Mouse (Mus musculus) kidney, adult 10 weeks (tissue): ENCODE results near the gene Rnf39. TPM values are rescaled to one million over a fixed set of nuclear protein-coding genes. Genes with fewer than 3 reads are reported as not detected.

Experiments used
- polyA plus RNA-seq: library from polyadenylated mRNA; stranded (reverse); fragments of 350-450 nt; fragmentation: Illumina TruSeq; extraction: RNeasy Lipid Tissue Mini Kit (QIAGEN cat#74804); gene quantifications from one replicate; pipeline ENCODE4 v1.2.3, GENCODE M21; 2014; ENCODE audit warnings: low read depth, low replicate concordance

Rnf39 gene
- 0.36 TPM for polyA plus RNA-seq

GRCm38 (mm10) chr17:36942791-36943471 lies at the start of gene Rnf39:
TSS of gene Rnf39 (plus strand) at chr17:36942918.

GRCm38 (mm10) chr17:36897552-36898205 lies 45.0 kb upstream of the Rnf39 start, which contains the start of gene Trim31:
TSS of gene Trim31 (plus strand) at chr17:36898118.

GRCm38 (mm10) chr17:36950981-36951947 lies 8.5 kb downstream of the Rnf39 start, which contains the start of gene Ppp1r11:
TSS of gene Ppp1r11 (minus strand) at chr17:36951741.

GRCm38 (mm10) chr17:36957999-36958743 lies 15.5 kb downstream of the Rnf39 start, which contains the start of the genes Znrd1 and Znrd1as:
TSS of gene Znrd1 (minus strand) at chr17:36958559.
TSS of gene Znrd1as (plus strand) at chr17:36958592.

GRCm38 (mm10) chr17:36981221-36981813 lies 38.6 kb downstream of the Rnf39 start, which contains the start of gene 2410137M14Rik:
TSS of gene 2410137M14Rik (minus strand) at chr17:36981237.

GRCm38 (mm10) chr17:36989437-36989836 lies 46.7 kb downstream of the Rnf39 start, which contains the start of gene H2-M5:
TSS of gene H2-M5 (minus strand) at chr17:36989537.

Other genes starting within 250 kb of the Rnf39 start
- gene H2-M10.5, start 170.0 kb upstream of the Rnf39 start, polyA plus RNA-seq, result not detected
- not detected for gene H2-M10.6, start 130.7 kb upstream of the Rnf39 start, polyA plus RNA-seq
- 17.0 TPM for gene Trim26, start 105.8 kb upstream of the Rnf39 start, polyA plus RNA-seq
- gene Trim15, start 75.7 kb upstream of the Rnf39 start, polyA plus RNA-seq, result 0.32 TPM
- not detected for gene Trim10, start 73.3 kb upstream of the Rnf39 start, polyA plus RNA-seq
- gene Trim40, start 52.8 kb upstream of the Rnf39 start, polyA plus RNA-seq, result not detected
- gene Trim31, start 44.8 kb upstream of the Rnf39 start, polyA plus RNA-seq, result not detected
- 7.4 TPM for gene Ppp1r11, start 8.8 kb downstream of the Rnf39 start, polyA plus RNA-seq
- gene Znrd1, start 15.6 kb downstream of the Rnf39 start, polyA plus RNA-seq, result 27.4 TPM
- 32.4 TPM for gene Znrd1as, start 15.7 kb downstream of the Rnf39 start, polyA plus RNA-seq
- gene 2410137M14Rik, start 38.3 kb downstream of the Rnf39 start, polyA plus RNA-seq, result not detected
- gene H2-M5, start 46.6 kb downstream of the Rnf39 start, polyA plus RNA-seq, result not detected
- 1.8 TPM for gene Zfp57, start 58.2 kb downstream of the Rnf39 start, polyA plus RNA-seq
- gene Mog, start 80.5 kb downstream of the Rnf39 start, polyA plus RNA-seq, result not detected
- gene Gabbr1, start 103.0 kb downstream of the Rnf39 start, polyA plus RNA-seq, result 20.6 TPM
- gene Olfr90, start 145.6 kb downstream of the Rnf39 start, polyA plus RNA-seq, result not detected
- not detected for gene Olfr91, start 155.4 kb downstream of the Rnf39 start, polyA plus RNA-seq
- gene Olfr92, start 177.2 kb downstream of the Rnf39 start, polyA plus RNA-seq, result not detected
- not detected for gene Olfr93, start 218.6 kb downstream of the Rnf39 start, polyA plus RNA-seq